8 mouse cellular contexts compared by ENCODE assay signal in genomic region chr1:75382356-75383071, GRCm38 (mm10). TPM values are rescaled to one million over a fixed set of nuclear protein-coding genes. Genes with fewer than 3 reads are reported as not detected.
DNase-seq lines count a peak whose midpoint lies in the region; ATAC-seq and TF ChIP-seq lines count a peak whose summit lies in the region.

No protein-coding gene starts in this region.

- H3K9ac ChIP-seq in heart, adult 2 months (ENCODE audit: low read depth, low read length) = peak overlapping the region; percentile 62
- H3K9ac ChIP-seq in forebrain, embryonic 14.5 days (ENCODE audit: low read length) = peak overlapping the region; percentile 79
- peak overlapping the region; percentile 78 for H3K9ac ChIP-seq in kidney, embryonic 16.5 days (replicated peaks; ENCODE audit: low read length)
- peak overlapping the region; percentile 91 for H3K9ac ChIP-seq in midbrain, postnatal 0 days (replicated peaks; ENCODE audit: low read length, poor library complexity, severe bottlenecking)

- intact Hi-C loops in heart, adult 2 months (cut with DNase I) = no loop called here
- intact Hi-C loops in heart, postnatal 36 days (cut with DNase I) = no loop called here

- H3K4me3 ChIP-seq in heart, adult 2 months = peak overlapping the region; percentile 49
- peak overlapping the region; percentile 66 for H3K4me3 ChIP-seq in forebrain, embryonic 14.5 days (ENCODE audit: low read depth, low read length)
- H3K4me3 ChIP-seq in kidney, embryonic 16.5 days (ENCODE audit: low read length) = peak overlapping the region; percentile 77
- peak overlapping the region; percentile 79 for H3K4me3 ChIP-seq in midbrain, postnatal 0 days (ENCODE audit: low read depth, low read length)

- no peak for DNase-seq in heart, adult 2 months
- DNase-seq in heart, postnatal 36 days = no peak
- peak; percentile 81 for DNase-seq in brain, adult 2 months (ENCODE audit: low read depth, low spot score)
- DNase-seq in forebrain, embryonic 14.5 days (ENCODE audit: low spot score) = no peak
- no peak for DNase-seq in midbrain, postnatal 0 days (ENCODE audit: low spot score)
- no peak for DNase-seq in adrenal gland, adult 8-10 months

- H3K27ac ChIP-seq in heart, adult 2 months = peak overlapping the region; percentile 66
- 0 out of 2 replicates have a peak overlapping the region, but pooled peaks have one; percentile 33 for H3K27ac ChIP-seq in forebrain, embryonic 14.5 days (ENCODE audit: low read depth, low read length)
- peak overlapping the region; percentile 89 for H3K27ac ChIP-seq in kidney, embryonic 16.5 days (ENCODE audit: low read length)
- H3K27ac ChIP-seq in midbrain, postnatal 0 days (ENCODE audit: low read depth, low read length) = peak overlapping the region; percentile 83

- H3K79me2 ChIP-seq in heart, adult 2 months (replicated peaks; ENCODE audit: control insufficient read depth, insufficient read depth, low read length) = no peaks in the 10 kb centered on the region

- 12% methylated on average over 28 of the region's 28 CpGs for WGBS in heart, adult 2 months
- 2% methylated on average over 28 of the region's 28 CpGs for WGBS in forebrain, embryonic 14.5 days
- WGBS in kidney, embryonic 16.5 days = under 1% methylated on average over 27 of the region's 28 CpGs
- WGBS in midbrain, postnatal 0 days = 2% methylated on average over 23 of the region's 28 CpGs

- no peak; the same call in none of the 2 replicates for ATAC-seq in forebrain, embryonic 14.5 days
- peak; percentile 79 for ATAC-seq in kidney, embryonic 16.5 days (ENCODE audit: low FRiP score, low TSS enrichment)
- 0 out of 2 replicates have a peak, but pooled peaks have one; percentile 11 for ATAC-seq in midbrain, postnatal 0 days (ENCODE audit: low FRiP score)
- ATAC-seq in frontal cortex, adult (ENCODE audit: low TSS enrichment) = no peak

- no peaks in the 10 kb centered on the region for H3K27me3 ChIP-seq in heart, adult 2 months (ENCODE audit: control insufficient read depth, insufficient read depth, low read length)
- H3K27me3 ChIP-seq in forebrain, embryonic 14.5 days (replicated peaks; ENCODE audit: control insufficient read depth, insufficient read depth, low read length) = peaks cover 10% of the 10 kb centered on the region
- H3K27me3 ChIP-seq in kidney, embryonic 16.5 days (ENCODE audit: insufficient read depth, low read length) = peaks cover 12% of the 10 kb centered on the region
- H3K27me3 ChIP-seq in midbrain, postnatal 0 days (ENCODE audit: insufficient read depth, low read length) = peaks cover 8% of the 10 kb centered on the region; the same call in 1 of the 2 replicates

- no peak for TF ChIP-seq CTCF in heart, adult 2 months (IDR thresholded peaks at IDR 0.05)
- TF ChIP-seq CTCF in midbrain, postnatal 0 days (IDR thresholded peaks at IDR 0.05) = no peak

- peak overlapping the region; percentile 97 for H3K4me2 ChIP-seq in forebrain, embryonic 14.5 days (ENCODE audit: low read length)
- peak overlapping the region; percentile 99 for H3K4me2 ChIP-seq in kidney, embryonic 16.5 days (replicated peaks; ENCODE audit: low read depth, low read length)
- H3K4me2 ChIP-seq in midbrain, postnatal 0 days (ENCODE audit: low read depth, low read length, poor library complexity, severe bottlenecking) = peak overlapping the region; percentile 96

- peak; percentile 28; the same call in 1 of the 2 replicates for TF ChIP-seq POLR2A in heart, adult 2 months (IDR thresholded peaks at IDR 0.05; ENCODE audit: insufficient read depth, low read depth, low read length)

- peaks cover 2% of the 10 kb centered on the region; the same call in 1 of the 2 replicates for H3K4me1 ChIP-seq in heart, adult 2 months (ENCODE audit: control insufficient read depth, insufficient read depth, low read length)
- H3K4me1 ChIP-seq in forebrain, embryonic 14.5 days (ENCODE audit: control insufficient read depth, insufficient read depth, low read length) = peaks cover 7% of the 10 kb centered on the region; the same call in 1 of the 2 replicates
- H3K4me1 ChIP-seq in kidney, embryonic 16.5 days (ENCODE audit: insufficient read depth, low read length) = peaks cover 47% of the 10 kb centered on the region
- peaks cover 30% of the 10 kb centered on the region for H3K4me1 ChIP-seq in midbrain, postnatal 0 days (ENCODE audit: insufficient read depth, low read length)

- TF ChIP-seq EP300 in heart, adult 2 months (IDR thresholded peaks at IDR 0.05; ENCODE audit: insufficient read depth, low read depth, low read length) = no peak

- H3K9me3 ChIP-seq in forebrain, embryonic 14.5 days (replicated peaks; ENCODE audit: control insufficient read depth, low read length) = no peaks in the 10 kb centered on the region
- no peaks in the 10 kb centered on the region for H3K9me3 ChIP-seq in kidney, embryonic 16.5 days (ENCODE audit: low read length)
- H3K9me3 ChIP-seq in midbrain, postnatal 0 days (ENCODE audit: low read length) = no peaks in the 10 kb centered on the region

- no peaks in the 10 kb centered on the region for H3K36me3 ChIP-seq in heart, adult 2 months (ENCODE audit: control insufficient read depth, insufficient read depth, low read length)
- H3K36me3 ChIP-seq in forebrain, embryonic 14.5 days (ENCODE audit: control insufficient read depth, insufficient read depth, low read length) = no peaks in the 10 kb centered on the region
- H3K36me3 ChIP-seq in kidney, embryonic 16.5 days (ENCODE audit: insufficient read depth, low read length) = no peaks in the 10 kb centered on the region
- peaks cover 3% of the 10 kb centered on the region; the same call in 1 of the 2 replicates for H3K36me3 ChIP-seq in midbrain, postnatal 0 days (ENCODE audit: insufficient read depth, low read length)

RNA-seq across cellular contexts. Expression of gene Speg, which starts 7.4 kb away (rescaled TPM):
- 100 to 1,000 TPM; 131 to 135 TPM for total RNA-seq in heart, adult 2 months (2021)
- 94.0 and 109 TPM in 2 replicates for polyA plus RNA-seq in heart, adult 2 months (2012; rRNA removed)
- 100 to 1,000 TPM; 120 to 128 TPM for total RNA-seq in heart, postnatal 36 days (2021)
- polyA plus RNA-seq in forebrain, embryonic 14.5 days (2014; fragmentation: Nextera tagmentation; extraction: Ambion mirVana) = 8.3 and 8.8 TPM in 2 replicates
- polyA plus RNA-seq in kidney, embryonic 16.5 days (2015; fragmentation: Nextera tagmentation; extraction: Ambion mirVana) = 61.4 and 61.5 TPM in 2 replicates
- total RNA-seq in midbrain, postnatal 0 days (2014; rRNA removed) = 62.9 and 70.6 TPM in 2 replicates
- 22.0 and 23.7 TPM in 2 replicates for polyA plus RNA-seq in midbrain, postnatal 0 days (2015; fragmentation: Nextera tagmentation; extraction: Ambion mirVana)
- 10 to 100 TPM; 13.7 to 32.9 (median 22.2) TPM for total RNA-seq in adrenal gland, adult 8-10 months (2022)

RNA-seq across cellular contexts. Expression of gene Des, which starts 22.4 kb away (rescaled TPM):
- total RNA-seq in heart, adult 2 months (2021) = 1,000 to 10,000 TPM; 1,224 to 1,521 TPM
- polyA plus RNA-seq in heart, adult 2 months (2012; rRNA removed) = 719 and 781 TPM in 2 replicates
- total RNA-seq in heart, postnatal 36 days (2021) = 1,000 to 10,000 TPM; 1,347 to 1,420 TPM
- 1.3 and 1.4 TPM in 2 replicates for polyA plus RNA-seq in forebrain, embryonic 14.5 days (2014; fragmentation: Nextera tagmentation; extraction: Ambion mirVana)
- polyA plus RNA-seq in kidney, embryonic 16.5 days (2015; fragmentation: Nextera tagmentation; extraction: Ambion mirVana) = 41.6 and 53.6 TPM in 2 replicates
- 1.9 and 2.6 TPM in 2 replicates for total RNA-seq in midbrain, postnatal 0 days (2014; rRNA removed)
- 1.4 and 1.6 TPM in 2 replicates for polyA plus RNA-seq in midbrain, postnatal 0 days (2015; fragmentation: Nextera tagmentation; extraction: Ambion mirVana)
- 10 to 100 TPM; 13.3 to 16.4 (median 15.6) TPM for total RNA-seq in adrenal gland, adult 8-10 months (2022)

RNA-seq across cellular contexts. Expression of gene Gmppa, which starts 53.2 kb away (rescaled TPM):
- total RNA-seq in heart, adult 2 months (2021) = 10 to 100 TPM; 38.9 to 39.9 TPM
- polyA plus RNA-seq in heart, adult 2 months (2012; rRNA removed) = 91.3 and 94.6 TPM in 2 replicates
- 10 to 100 TPM; 35.5 to 39.9 TPM for total RNA-seq in heart, postnatal 36 days (2021)
- polyA plus RNA-seq in forebrain, embryonic 14.5 days (2014; fragmentation: Nextera tagmentation; extraction: Ambion mirVana) = 72.4 and 76.0 TPM in 2 replicates
- 91.4 and 91.6 TPM in 2 replicates for polyA plus RNA-seq in kidney, embryonic 16.5 days (2015; fragmentation: Nextera tagmentation; extraction: Ambion mirVana)
- 77.1 and 94.9 TPM in 2 replicates for total RNA-seq in midbrain, postnatal 0 days (2014; rRNA removed)
- 67.4 and 76.1 TPM in 2 replicates for polyA plus RNA-seq in midbrain, postnatal 0 days (2015; fragmentation: Nextera tagmentation; extraction: Ambion mirVana)
- 100 to 1,000 TPM in 1 of 4 experiments, 10 to 100 TPM in 3; 56.5 to 103 (median 92.0) TPM for total RNA-seq in adrenal gland, adult 8-10 months (2022)

Comparison
In these comparisons a context has a peak if more than half of its experiments do, and no peak if none do; other contexts are left out.
1. H3K27ac ChIP-seq: peak in every context shown above with its lines; median percentile 89 in kidney, embryonic 16.5 days; 83 in midbrain, postnatal 0 days; 66 in heart, adult 2 months; 33 in forebrain, embryonic 14.5 days.
2. ATAC-seq: peak in kidney, embryonic 16.5 days (single experiment) and midbrain, postnatal 0 days (single experiment); none in forebrain, embryonic 14.5 days (single experiment) and frontal cortex, adult (single experiment).
3. RNA of gene Des, which starts 22.4 kb away (total RNA-seq): 1,224 to 1,521 TPM in heart, adult 2 months and 1,347 to 1,420 TPM in heart, postnatal 36 days; 13.3 to 16.4 TPM in adrenal gland, adult 8-10 months and 1.9 to 2.6 TPM in midbrain, postnatal 0 days; every median in the first group is over 10 times any median in the second.
4. Peak in every context shown above with its lines, with median percentiles within 50 percentile points of each other: H3K4me3 ChIP-seq, H3K9ac ChIP-seq and H3K4me2 ChIP-seq.